Mouse (Mus musculus): ENCODE measurements around the gene Tmem266. TPM values are rescaled to one million over a fixed set of nuclear protein-coding genes. Genes with fewer than 3 reads are reported as not detected.
A peak's percentile ranks its signal among the peaks of the same experiment; 100 is the strongest.

Gene Tmem266
- polyA plus RNA-seq, 1 experiment from 2014 or later = 0.31 TPM

DNA sequence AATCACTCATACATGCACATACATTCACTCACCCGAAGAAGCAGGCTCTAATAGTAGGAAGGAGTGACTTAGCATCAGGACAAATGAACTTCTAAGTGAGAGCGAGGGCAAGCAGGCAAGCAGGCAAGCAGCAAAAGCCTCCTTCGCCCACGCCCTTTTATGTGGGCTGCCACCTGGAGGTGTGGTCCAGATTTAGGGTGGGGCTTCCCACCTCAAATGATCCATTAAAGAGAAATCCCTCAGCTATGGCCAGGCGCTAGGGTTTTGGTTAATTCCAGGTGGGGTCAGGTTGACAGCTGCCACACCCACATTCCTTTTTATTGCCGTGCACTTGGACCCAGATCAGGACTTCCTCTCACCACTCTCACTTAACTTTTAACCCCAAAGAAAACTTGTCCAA lies 83.7 kb downstream of the Tmem266 start:
- Histone ChIP-seq H3K9me3 (replicated peaks) (no peaks in the 10 kb centered on the region), H3K36me3 (no peaks in the 10 kb centered on the region), H3K4me3 (no peak overlapping the region), H3K27ac (replicated peaks) (no peak overlapping the region), H3K27me3 (ENCODE audit: low read depth, poor library complexity, severe bottlenecking) (no peaks in the 10 kb centered on the region), H3K4me1 (peaks cover 43% of the 10 kb centered on the region)
- no peak for DNase-seq (ENCODE audit: low spot score)
- WGBS = 68% methylated on average over 6 of the region's 6 CpGs

DNA sequence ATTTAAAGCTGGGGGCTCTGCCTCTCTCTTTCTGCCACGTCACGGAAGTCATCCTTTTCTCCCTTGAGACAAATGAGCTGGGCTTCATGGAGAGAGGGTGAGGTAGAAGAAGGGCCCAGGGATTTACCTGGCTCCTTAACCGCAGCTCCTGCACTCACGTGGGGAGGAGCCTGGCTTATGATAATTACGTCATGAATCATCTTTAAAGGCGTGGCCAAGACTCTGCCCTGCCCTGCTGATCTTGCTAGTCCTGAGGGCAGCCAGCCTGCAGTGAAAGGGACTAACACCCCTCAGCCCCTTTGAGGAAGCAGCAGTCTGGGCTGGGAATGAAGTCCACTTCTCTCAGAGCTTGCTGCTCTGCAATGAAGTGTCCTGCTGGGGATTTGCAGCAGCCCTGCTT lies 84.4 kb downstream of the Tmem266 start:
- Histone ChIP-seq H3K27me3 (ENCODE audit: low read depth, poor library complexity, severe bottlenecking) (no peaks in the 10 kb centered on the region), H3K36me3 (no peaks in the 10 kb centered on the region), H3K4me3 (no peak overlapping the region), H3K4me1 (peaks cover 43% of the 10 kb centered on the region), H3K27ac (replicated peaks) (no peak overlapping the region), H3K9me3 (replicated peaks) (no peaks in the 10 kb centered on the region)
- WGBS = 36% methylated on average over 6 of the region's 6 CpGs
- no peak for DNase-seq (ENCODE audit: low spot score)

DNA sequence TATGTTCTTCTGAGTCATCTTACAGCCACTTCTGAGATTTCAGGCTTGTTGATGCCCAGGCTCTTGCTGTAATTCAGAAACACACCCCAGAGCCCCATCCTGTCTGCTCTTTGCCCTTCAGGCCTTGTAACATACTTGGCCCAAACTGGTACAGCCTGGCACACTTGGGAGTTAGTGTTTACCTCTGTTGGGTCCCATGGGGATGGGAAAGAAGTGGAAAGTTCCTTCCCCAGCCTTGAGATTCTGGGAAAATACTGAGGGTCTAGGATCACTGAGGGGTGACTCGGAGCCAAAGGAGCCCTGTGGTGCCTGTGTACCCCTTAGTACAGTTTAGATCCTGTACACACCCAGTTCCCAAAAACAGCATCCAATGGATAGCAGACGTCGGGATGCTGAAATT lies 95.1 kb downstream of the Tmem266 start:
- no peaks in the 10 kb centered on the region for H3K36me3 ChIP-seq
- WGBS = 94% methylated on average over 3 of the region's 3 CpGs

DNA sequence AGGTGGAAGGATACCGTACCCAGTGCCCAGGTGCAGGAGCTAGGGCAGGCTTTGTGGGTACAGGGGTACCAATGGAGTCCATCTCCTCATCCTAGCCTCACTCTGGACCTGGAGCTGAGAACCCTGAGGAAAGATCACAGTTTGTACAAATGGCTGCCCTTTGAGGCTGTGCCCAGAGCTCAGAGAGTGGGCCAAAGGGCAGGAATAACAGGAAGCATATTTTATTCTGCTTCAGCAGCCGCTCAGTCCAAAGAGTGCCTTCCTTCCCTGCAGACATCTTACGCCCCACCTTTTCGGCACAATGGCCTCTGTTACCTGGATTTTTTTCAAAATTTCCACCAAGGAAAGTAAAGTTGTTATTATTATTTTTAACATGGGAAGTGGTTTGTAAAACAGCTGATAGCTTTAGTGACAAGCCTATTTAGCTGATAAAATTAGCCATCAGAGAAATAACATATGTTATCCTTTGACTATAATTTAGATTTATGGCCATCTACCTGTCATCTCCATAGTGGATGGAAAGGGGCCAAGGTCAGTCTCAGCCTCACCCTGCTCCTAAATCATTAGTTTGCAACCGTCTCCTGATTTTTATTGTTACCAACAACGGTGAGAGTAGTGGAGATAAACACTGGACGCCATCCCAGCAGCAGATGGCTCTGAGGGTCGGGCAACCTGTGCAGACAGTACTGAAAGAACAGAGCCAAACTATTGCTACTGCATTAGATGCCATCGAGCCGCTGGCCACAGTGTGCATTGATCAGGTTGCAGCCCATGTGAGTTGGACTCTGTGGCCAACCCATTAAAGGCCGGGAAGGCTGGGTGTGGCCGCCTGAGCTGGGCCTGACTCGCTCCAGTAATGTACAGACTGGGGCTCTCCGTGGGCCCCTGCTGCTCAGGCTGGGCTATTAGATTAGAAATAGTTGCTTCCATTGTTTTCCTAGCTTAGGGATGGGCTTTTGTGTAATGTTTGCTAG lies 97.0 kb downstream of the Tmem266 start:
- Histone ChIP-seq H3K4me3 (no peak overlapping the region), H3K27me3 (ENCODE audit: low read depth, poor library complexity, severe bottlenecking) (no peaks in the 10 kb centered on the region), H3K4me1 (peaks cover 28% of the 10 kb centered on the region), H3K27ac (replicated peaks) (peak overlapping the region; percentile 57), H3K9me3 (replicated peaks) (peaks cover 11% of the 10 kb centered on the region), H3K36me3 (no peaks in the 10 kb centered on the region)
- DNase-seq (ENCODE audit: low spot score) = no peak
- WGBS = 73% methylated on average over 14 of the region's 14 CpGs

More for the DNA sequence above, 95.1 kb downstream of the Tmem266 start:
- Histone ChIP-seq H3K27ac (replicated peaks) (no peak overlapping the region), H3K27me3 (ENCODE audit: low read depth, poor library complexity, severe bottlenecking) (no peaks in the 10 kb centered on the region), H3K4me1 (peaks cover 28% of the 10 kb centered on the region), H3K4me3 (no peak overlapping the region), H3K9me3 (replicated peaks) (peaks cover 11% of the 10 kb centered on the region)
- DNase-seq (ENCODE audit: low spot score) = no peak

DNA sequence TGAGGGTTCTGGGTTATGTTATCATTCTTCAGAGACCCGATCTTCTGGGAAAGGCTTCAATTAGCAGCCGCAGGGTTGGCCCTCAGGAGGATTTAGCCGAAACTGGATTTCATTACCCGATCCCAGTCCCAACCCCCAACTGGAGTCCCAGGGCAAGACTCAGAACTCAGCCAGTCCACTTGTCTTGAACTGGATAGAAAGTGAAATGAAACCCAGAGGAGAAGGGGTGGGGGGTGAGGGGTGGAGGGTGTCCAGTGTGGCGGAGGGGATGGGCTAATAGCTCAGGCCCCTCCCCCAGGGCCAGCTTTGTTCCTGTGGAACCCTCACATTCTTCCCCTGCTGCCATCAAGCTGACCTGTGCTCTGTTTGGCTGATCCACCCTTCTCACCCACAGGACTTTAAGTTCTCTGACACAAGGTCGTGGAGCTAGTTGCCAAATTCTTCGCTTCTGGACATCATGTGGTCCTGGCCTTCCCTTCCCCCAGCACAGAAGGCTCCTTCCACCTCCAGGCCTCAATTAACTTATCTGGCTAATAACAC lies 98.6 kb downstream of the Tmem266 start:
- Histone ChIP-seq H3K4me3 (no peak overlapping the region), H3K4me1 (peaks cover 37% of the 10 kb centered on the region), H3K27ac (replicated peaks) (peak overlapping the region; percentile 29; the same call in 1 of the 2 replicates), H3K27me3 (ENCODE audit: low read depth, poor library complexity, severe bottlenecking) (peaks cover 8% of the 10 kb centered on the region), H3K9me3 (replicated peaks) (peaks cover 11% of the 10 kb centered on the region), H3K36me3 (no peaks in the 10 kb centered on the region)
- WGBS = 66% methylated on average over 7 of the region's 7 CpGs
- no peak for DNase-seq (ENCODE audit: low spot score)

DNA sequence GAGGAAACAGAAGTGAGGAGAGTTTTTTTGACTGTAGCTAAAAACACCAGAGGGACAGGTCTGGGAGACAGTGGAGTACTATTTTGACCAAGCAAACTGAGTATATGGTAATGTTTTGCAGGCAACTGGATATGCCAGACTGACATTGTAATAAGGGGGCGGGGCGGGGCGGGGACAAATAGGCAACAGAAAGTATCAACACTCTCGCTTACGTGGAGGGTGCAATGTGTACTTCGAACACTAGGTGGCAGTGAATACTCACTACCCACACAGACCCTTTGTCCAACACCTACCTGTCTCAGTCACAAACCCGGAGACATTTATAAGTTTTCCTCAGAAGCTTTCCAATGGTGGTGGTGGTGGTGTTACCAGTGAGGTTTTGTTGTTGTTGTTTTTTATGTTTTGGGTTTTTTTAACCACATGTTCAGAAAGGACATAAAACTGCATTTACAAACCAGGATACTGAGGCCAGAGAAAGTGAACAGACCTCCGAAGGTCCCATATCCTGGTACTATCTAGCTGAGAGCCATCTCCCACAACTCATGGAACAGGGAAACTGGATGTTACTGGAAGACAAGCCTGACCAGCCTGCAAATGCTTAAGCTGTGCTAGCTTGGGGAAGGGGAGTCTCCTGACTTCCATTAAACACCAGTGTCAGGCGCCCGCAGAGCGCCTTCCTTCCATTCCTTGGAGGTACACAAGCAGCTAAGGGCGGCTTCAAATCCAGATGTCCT lies 102.7 kb downstream of the Tmem266 start:
- WGBS = 32% methylated on average over 12 of the region's 12 CpGs
- peaks cover 23% of the 10 kb centered on the region for H3K27me3 ChIP-seq (ENCODE audit: low read depth, poor library complexity, severe bottlenecking)
- H3K4me1 ChIP-seq = peaks cover 41% of the 10 kb centered on the region
- no peak overlapping the region for H3K4me3 ChIP-seq
- no peaks in the 10 kb centered on the region for H3K36me3 ChIP-seq
- no peak overlapping the region for H3K27ac ChIP-seq (replicated peaks)
- H3K9me3 ChIP-seq (replicated peaks) = no peaks in the 10 kb centered on the region
- peak; percentile 71 for DNase-seq (ENCODE audit: low spot score)

DNA sequence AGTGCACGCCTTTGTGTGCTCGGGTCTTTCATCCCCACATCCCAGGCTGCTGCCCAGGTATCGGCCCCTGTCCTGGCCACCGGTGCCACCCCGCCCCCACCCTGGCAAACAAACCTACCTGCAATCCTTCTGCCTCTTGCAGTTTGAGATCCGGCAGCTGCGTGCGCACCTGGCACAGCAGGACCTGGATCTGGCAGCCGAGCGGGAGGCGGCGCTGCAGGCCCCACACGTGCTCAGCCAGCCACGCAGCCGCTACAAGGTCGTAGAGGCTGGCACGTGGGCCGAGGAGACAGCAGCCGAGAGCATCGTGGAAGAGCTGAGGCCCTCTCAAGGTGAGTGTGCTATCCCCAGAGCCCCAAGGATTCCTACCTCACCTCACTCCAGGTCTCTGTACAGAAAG lies 103.4 kb downstream of the Tmem266 start:
- H3K4me3 ChIP-seq = no peak overlapping the region

DNA sequence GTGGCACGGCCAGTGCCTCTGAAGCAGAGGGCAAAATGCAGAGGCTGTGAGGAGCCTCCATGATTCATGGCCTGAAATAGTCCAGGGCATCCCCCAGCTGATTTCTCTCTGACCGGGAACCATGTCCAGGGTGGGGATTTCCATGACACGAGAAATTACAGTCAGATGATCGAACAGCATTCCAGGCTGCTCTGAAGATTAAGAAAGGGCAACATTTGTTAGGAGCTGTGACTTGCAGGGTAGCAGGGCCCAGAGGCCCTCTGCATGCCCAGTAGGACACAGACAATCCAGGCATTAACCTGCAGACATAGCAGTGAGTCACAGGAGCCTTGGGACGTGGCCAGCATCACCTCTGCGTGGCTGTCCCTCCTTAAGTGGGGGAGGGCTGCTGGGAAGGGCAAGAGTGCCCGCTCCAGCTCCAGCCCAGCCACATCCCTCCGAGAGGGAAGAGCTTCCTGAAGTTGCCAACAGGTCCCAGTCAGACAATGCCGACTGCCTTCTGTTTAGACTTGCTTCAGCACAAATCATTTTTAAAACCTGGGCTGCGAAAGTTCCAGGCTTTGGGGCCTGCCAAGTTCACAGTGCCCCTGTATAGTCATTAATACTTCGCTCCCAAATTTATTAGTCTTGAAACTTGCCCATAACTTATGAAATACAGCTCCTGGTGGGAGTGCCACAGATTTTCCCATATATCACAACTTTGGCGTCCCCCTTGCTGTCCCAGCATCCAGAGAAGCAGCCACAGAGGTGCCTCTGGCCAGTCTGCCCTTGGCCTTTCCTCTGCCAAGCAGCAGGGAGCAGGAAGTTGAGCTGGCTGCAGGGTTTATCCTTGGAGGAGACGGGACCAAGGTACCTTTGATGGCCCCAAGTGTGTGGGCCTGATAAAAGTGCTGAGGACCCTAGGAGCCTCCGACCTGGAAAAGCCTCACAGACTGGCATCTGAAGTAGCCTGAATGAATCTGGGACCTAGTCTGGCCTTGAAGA lies 105.9 kb downstream of the Tmem266 start:
- H3K36me3 ChIP-seq = no peaks in the 10 kb centered on the region
- H3K9me3 ChIP-seq (replicated peaks) = no peaks in the 10 kb centered on the region
- no peak overlapping the region for H3K4me3 ChIP-seq
- peaks cover 23% of the 10 kb centered on the region for H3K27me3 ChIP-seq (ENCODE audit: low read depth, poor library complexity, severe bottlenecking)
- peak overlapping the region; percentile 56 for H3K27ac ChIP-seq (replicated peaks)
- H3K4me1 ChIP-seq = peaks cover 20% of the 10 kb centered on the region
- WGBS = 79% methylated on average over 14 of the region's 14 CpGs
- no peak for DNase-seq (ENCODE audit: low spot score)

More for the DNA sequence above, 103.4 kb downstream of the Tmem266 start:
- peaks cover 23% of the 10 kb centered on the region for H3K27me3 ChIP-seq (ENCODE audit: low read depth, poor library complexity, severe bottlenecking)
- no peak for DNase-seq (ENCODE audit: low spot score)
- no peak overlapping the region for H3K27ac ChIP-seq (replicated peaks)
- no peaks in the 10 kb centered on the region for H3K36me3 ChIP-seq
- 23% methylated on average over 20 of the region's 20 CpGs for WGBS
- H3K4me1 ChIP-seq = peaks cover 34% of the 10 kb centered on the region
- H3K9me3 ChIP-seq (replicated peaks) = no peaks in the 10 kb centered on the region

DNA sequence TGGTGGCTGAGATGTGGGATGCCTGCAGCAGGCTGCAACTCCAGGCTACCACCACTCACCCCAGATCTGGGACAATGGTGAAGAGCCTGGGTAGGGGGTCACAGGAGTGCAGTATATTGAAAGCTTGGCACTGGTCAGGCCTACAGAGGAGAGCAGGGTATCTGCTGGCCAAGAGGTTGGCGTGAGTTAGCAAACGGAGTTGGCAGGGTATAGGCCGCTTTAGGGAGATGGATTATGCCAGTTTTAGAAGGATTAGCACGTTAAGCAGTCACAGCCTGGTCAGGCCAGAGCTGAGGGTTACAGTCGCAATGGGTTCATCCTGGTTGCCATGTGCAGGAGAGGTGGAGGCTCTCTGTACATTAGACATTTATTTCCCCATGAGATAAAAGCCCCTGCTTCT lies 107.2 kb downstream of the Tmem266 start:
- no peaks in the 10 kb centered on the region for H3K9me3 ChIP-seq (replicated peaks)
- WGBS = 82% methylated on average over 5 of the region's 5 CpGs
- DNase-seq (ENCODE audit: low spot score) = no peak
- no peaks in the 10 kb centered on the region for H3K36me3 ChIP-seq
- H3K27me3 ChIP-seq (ENCODE audit: low read depth, poor library complexity, severe bottlenecking) = peaks cover 23% of the 10 kb centered on the region
- peak overlapping the region; percentile 56; the same call in 1 of the 2 replicates for H3K27ac ChIP-seq (replicated peaks)
- no peak overlapping the region for H3K4me3 ChIP-seq
- peaks cover 20% of the 10 kb centered on the region for H3K4me1 ChIP-seq

DNA sequence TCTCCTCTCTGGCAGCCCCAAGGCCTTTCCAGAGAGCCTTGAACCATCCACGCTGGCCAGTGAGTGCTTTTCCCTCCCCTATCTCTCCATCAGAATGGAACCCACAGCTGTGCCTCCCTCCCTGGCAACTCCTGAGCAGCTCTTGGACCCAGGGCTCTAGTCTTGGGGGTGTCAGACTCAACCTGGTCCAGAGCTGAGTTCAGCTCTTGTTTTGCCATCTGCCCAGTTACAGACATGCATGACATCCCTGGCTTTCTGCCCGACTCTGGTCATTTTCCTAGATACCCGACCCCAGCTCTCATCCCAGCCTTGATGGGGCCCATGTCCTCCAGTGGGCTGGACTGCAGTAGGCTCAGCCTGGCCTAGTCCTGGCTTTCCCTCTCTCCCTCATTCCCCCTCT lies 111.7 kb downstream of the Tmem266 start:
- WGBS = 76% methylated on average over 3 of the region's 3 CpGs
- Histone ChIP-seq H3K9me3 (replicated peaks) (no peaks in the 10 kb centered on the region), H3K4me1 (peaks cover 5% of the 10 kb centered on the region), H3K4me3 (no peak overlapping the region), H3K27me3 (ENCODE audit: low read depth, poor library complexity, severe bottlenecking) (no peaks in the 10 kb centered on the region), H3K27ac (replicated peaks) (no peak overlapping the region), H3K36me3 (no peaks in the 10 kb centered on the region)
- no peak for DNase-seq (ENCODE audit: low spot score)

DNA sequence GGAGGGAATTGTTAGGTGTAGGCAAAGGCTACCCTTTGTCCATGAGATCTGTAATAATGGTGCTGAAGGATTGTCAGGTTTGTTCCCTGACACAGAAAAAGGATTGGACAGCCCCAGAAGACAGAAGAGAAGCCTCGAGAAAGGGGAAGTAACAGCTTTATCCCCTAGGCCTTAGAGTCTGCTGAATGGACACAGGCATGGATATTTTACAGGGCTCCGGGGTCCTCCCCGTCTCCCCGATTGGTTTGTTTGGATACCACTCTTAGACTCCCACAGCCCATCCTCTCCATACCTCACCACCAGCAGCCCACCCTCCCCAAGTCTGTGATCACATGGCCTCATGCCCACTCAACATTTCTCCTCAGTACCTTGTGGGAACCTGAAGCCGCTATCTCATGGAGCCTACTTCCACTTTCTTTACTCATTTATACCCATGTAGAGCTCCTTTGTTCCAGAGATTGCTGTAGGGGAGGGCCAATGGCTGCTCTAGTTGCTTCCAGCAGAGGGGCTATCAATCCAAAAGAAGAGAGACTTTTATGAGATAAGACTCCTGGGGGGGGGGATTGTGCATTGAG lies 112.6 kb downstream of the Tmem266 start:
- Histone ChIP-seq H3K27me3 (ENCODE audit: low read depth, poor library complexity, severe bottlenecking) (no peaks in the 10 kb centered on the region), H3K27ac (replicated peaks) (no peak overlapping the region), H3K4me3 (no peak overlapping the region), H3K9me3 (replicated peaks) (no peaks in the 10 kb centered on the region), H3K4me1 (no peaks in the 10 kb centered on the region), H3K36me3 (no peaks in the 10 kb centered on the region)
- WGBS = 87% methylated on average over 5 of the region's 5 CpGs
- DNase-seq (ENCODE audit: low spot score) = peak; percentile 8

All from midbrain, embryonic 10.5 days (tissue).